ENCODE assay signal across 16 mouse cellular contexts in genomic region chr6:108833963-108834697, GRCm38 (mm10). TPM values are rescaled to one million over a fixed set of nuclear protein-coding genes. Genes with fewer than 3 reads are reported as not detected.
DNase-seq lines count a peak whose midpoint lies in the region; ATAC-seq and TF ChIP-seq lines count a peak whose summit lies in the region.
"Had no signal": no experiment of that assay in that cellular context is flagged by ENCODE, and none has a peak within 500 bp of the region (broad histone marks: within the 10 kb centered on the region; RNA-seq: fewer than 3 reads in every experiment).

No protein-coding gene starts in this region.

- TF ChIP-seq CTCF in intestine, postnatal 0 days (IDR thresholded peaks at IDR 0.05; ENCODE audit: low read depth) = no peak

- no peaks in the 10 kb centered on the region; the same call in 1 of the 2 replicates for H3K36me3 ChIP-seq in intestine, postnatal 0 days (ENCODE audit: control insufficient read depth, insufficient read depth)

- H3K4me3 ChIP-seq in intestine, postnatal 0 days (ENCODE audit: low read depth, low read length) = no peak overlapping the region
- H3K4me3 ChIP-seq: heart, embryonic 10.5 days had no signal

- H3K27ac ChIP-seq in intestine, postnatal 0 days (ENCODE audit: low read depth, low read length) = no peak overlapping the region
- H3K27ac ChIP-seq: heart, embryonic 10.5 days had no signal

- peak; percentile 40 for DNase-seq in CD4-positive, CD25-positive, alpha-beta regulatory T cell, adult 2 months (ENCODE audit: low read depth, low spot score)
- peak; percentile 63 for DNase-seq in A20 (ENCODE audit: low read depth, low spot score)
- DNase-seq in naive thymus-derived CD4-positive, alpha-beta T cell, adult 2 months (ENCODE audit: low read depth) = peak; percentile 58
- no peak for DNase-seq in left cerebral cortex, postnatal 10 days (ENCODE audit: extremely low spot score in 1 of 2, low spot score in 2 of 2)
- no peak for DNase-seq in layer of hippocampus, adult 9-10 months (ENCODE audit: low spot score)
- no peak for DNase-seq in cerebellum, adult 18-20 months
- DNase-seq: adrenal gland, postnatal 36 days; cerebellum, adult 11 months; kidney, postnatal 14 days; lung, postnatal 36 days; midbrain, embryonic 14.5 days; right cerebral cortex, postnatal 14 days had no signal

- 46% methylated on average over 8 of the region's 8 CpGs for WGBS in intestine, postnatal 0 days

- no peaks in the 10 kb centered on the region for H3K9me3 ChIP-seq in intestine, postnatal 0 days (ENCODE audit: control insufficient read depth)
- H3K9me3 ChIP-seq: heart, embryonic 10.5 days had no signal

- intact Hi-C loops in left cerebral cortex, postnatal 10 days (cut with DNase I) = no loop called here

- H3K4me2 ChIP-seq in intestine, postnatal 0 days (replicated peaks; ENCODE audit: low read depth) = 0 out of 2 replicates have a peak overlapping the region, but pooled peaks have one; percentile 6

- peaks cover 34% of the 10 kb centered on the region for H3K4me1 ChIP-seq in intestine, postnatal 0 days (replicated peaks; ENCODE audit: control insufficient read depth, insufficient read depth, low read length)

- H3K27me3 ChIP-seq in intestine, postnatal 0 days (replicated peaks; ENCODE audit: control insufficient read depth, insufficient read depth, low read length) = no peaks in the 10 kb centered on the region

- ATAC-seq in CD4-positive, CD25-positive, alpha-beta regulatory T cell, adult 4 months = no peak
- no peak for ATAC-seq in intestine, postnatal 0 days
- ATAC-seq: inflammation-experienced regulatory T-cells, adult 6 months had no signal

- no peak overlapping the region for H3K9ac ChIP-seq in intestine, postnatal 0 days (ENCODE audit: low read depth, low read length)

RNA-seq across cellular contexts. Expression of gene Edem1, which starts 5.7 kb away (rescaled TPM):
- polyA plus RNA-seq in CD4-positive, CD25-positive, alpha-beta regulatory T cell, adult 4 months (2017; shearing (Covaris generic)) = 10 to 100 TPM; 37.2 to 45.8 TPM
- 40.4 and 41.3 TPM in 2 replicates for polyA plus RNA-seq in intestine, postnatal 0 days (2015; fragmentation: Nextera tagmentation; extraction: Ambion mirVana)
- 10 to 100 TPM; 25.0 to 27.2 TPM for total RNA-seq in left cerebral cortex, postnatal 10 days (2021)

RNA-seq across cellular contexts. Expression of gene Arl8b, which starts 51.2 kb away (rescaled TPM):
- polyA plus RNA-seq in CD4-positive, CD25-positive, alpha-beta regulatory T cell, adult 4 months (2017; shearing (Covaris generic)) = 10 to 100 TPM; 36.0 to 36.2 TPM
- polyA plus RNA-seq in intestine, postnatal 0 days (2015; fragmentation: Nextera tagmentation; extraction: Ambion mirVana) = 59.5 and 59.6 TPM in 2 replicates
- total RNA-seq in left cerebral cortex, postnatal 10 days (2021) = 100 to 1,000 TPM; 173 TPM

Comparison
In these comparisons a context has a peak if more than half of its experiments do, and no peak if none do; other contexts are left out.
1. DNase-seq: peak in CD4-positive, CD25-positive, alpha-beta regulatory T cell, adult 2 months (single experiment), A20 (single experiment) and naive thymus-derived CD4-positive, alpha-beta T cell, adult 2 months (single experiment); none in left cerebral cortex, postnatal 10 days (0 of 2), layer of hippocampus, adult 9-10 months (single experiment) and cerebellum, adult 18-20 months (0 of 2).